Mouse (Mus musculus): Measurements from ENCODE around the gene Arfrp1.

Gene Arfrp1

GRCm38 (mm10) chr2:181364860-181365596 is at the start of gene Arfrp1, which contains the start of gene Zgpat:
Gene Arfrp1, minus strand, starts transcription at chr2:181365404.
Gene Zgpat, plus strand, starts transcription at chr2:181364928.
- DNase-seq (ENCODE audit: low read depth, low spot score), result peak; percentile 68

- DNase-seq (ENCODE audit: low read depth, low spot score), result no peak
These were observed 47.9 kb upstream of the Arfrp1 start for GRCm38 (mm10) chr2:181413141-181413540.

DNA sequence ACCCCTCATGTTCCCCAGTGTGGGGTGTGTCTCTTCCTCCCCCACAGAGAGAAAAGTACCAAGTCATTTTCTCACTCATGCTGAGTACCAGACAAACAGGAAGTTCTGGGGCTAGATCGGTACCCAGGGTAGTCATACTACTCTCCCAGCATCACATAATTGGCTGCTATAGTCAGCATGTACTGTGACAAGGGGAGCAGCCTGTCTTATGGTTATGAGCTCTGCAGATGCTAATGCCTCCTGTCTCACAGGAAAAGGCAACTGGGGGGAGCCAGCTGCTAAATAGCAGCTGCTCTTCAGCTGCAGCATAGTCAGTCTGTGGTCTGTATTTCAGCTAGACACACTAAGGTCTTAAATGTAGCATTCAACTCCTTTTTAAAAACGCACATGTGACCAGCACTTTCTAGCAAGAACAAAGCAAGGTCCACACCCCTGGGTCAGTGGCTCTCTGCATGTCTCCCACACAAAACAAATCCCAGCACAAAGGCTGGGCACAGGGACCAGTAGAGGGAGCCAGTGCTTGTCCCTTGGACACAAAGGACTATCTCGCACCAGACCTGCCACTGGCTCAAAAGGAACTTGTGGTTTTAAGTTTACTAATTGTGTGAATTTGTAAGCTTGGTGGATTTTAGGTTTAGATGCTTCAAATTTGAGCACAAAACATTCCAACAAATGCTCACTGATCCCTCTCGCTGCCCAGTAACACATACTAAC is 45.7 kb upstream of the Arfrp1 start:
- no peak for DNase-seq (ENCODE audit: low read depth, low spot score)

GRCm38 (mm10) chr2:181409643-181410042 is 44.4 kb upstream of the Arfrp1 start:
- no peak for DNase-seq (ENCODE audit: low read depth, low spot score)

- no peak for DNase-seq (ENCODE audit: low read depth, low spot score)
These were observed 38.5 kb upstream of the Arfrp1 start for GRCm38 (mm10) chr2:181403722-181404121.

DNA sequence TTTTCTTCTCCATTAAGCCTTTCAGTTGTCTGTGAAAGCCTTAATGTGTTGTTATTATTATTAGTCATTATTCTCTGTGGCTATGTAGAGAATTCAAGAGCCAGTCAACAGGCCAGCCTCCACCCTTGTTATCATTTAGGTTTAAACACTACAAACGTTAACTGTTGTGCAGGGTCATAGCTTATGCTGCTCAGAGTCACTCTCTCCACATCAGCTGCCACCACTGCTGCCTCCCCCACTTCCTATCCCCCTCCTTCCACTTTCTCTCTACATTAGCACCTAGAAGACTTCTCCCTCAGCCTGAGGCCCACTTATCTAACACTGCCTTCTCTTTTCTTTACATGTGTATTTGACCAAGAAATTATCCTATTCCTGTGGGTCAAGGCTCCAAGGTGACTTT is 36.3 kb upstream of the Arfrp1 start:
- DNase-seq (ENCODE audit: low read depth, low spot score), result no peak

GRCm38 (mm10) chr2:181397207-181397761 is 32.1 kb upstream of the Arfrp1 start:
- DNase-seq (ENCODE audit: low read depth, low spot score), result no peak

- DNase-seq (ENCODE audit: low read depth, low spot score), result no peak
These were observed 28.9 kb upstream of the Arfrp1 start for GRCm38 (mm10) chr2:181394086-181394485.

- peak; percentile 72 for DNase-seq (ENCODE audit: low read depth, low spot score)
These were observed 27.5 kb upstream of the Arfrp1 start for GRCm38 (mm10) chr2:181392600-181393213.

DNA sequence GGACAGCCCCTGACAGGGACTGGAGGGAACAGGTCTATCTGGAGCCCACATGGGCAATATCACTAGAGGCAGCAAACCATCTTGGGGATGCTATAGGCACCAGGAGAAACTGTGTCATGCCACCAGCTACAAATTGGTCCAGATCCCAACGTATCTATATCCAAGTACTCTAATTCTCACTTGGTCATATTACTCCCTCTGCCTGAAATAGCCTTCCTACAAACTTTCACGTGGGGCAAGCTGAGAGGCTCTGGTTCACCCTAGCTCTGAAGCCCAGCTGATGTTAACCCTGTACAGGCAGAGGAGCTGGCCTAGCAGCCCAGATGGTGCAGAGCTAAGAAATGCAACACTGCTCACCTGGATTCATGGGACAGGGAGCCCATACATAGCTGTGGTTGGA is 26.3 kb upstream of the Arfrp1 start:
- no peak for DNase-seq (ENCODE audit: low read depth, low spot score)

DNA sequence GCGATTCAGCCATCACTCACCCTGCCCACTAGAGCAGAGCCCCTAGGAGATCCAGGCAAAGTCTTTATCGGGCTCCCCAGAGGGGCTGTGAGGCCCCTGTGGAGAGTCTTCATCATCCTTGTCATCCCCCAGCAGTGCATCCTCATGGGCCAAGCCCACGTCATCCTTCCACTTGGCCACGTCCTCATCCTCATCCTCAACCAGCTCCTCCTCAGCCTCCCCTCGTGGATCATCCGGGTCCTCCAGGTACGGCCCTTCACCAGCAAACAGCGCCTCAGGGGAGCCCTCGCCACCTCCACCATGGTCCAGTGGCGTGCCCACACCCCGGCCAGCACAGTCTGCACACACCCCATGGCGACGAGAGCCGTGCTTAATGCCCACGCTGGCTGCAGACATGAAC is 25.8 kb upstream of the Arfrp1 start:
- no peak for DNase-seq (ENCODE audit: low read depth, low spot score)

- DNase-seq (ENCODE audit: low read depth, low spot score), result no peak
These were observed 25.1 kb upstream of the Arfrp1 start for GRCm38 (mm10) chr2:181390136-181390870.

GRCm38 (mm10) chr2:181386663-181387210 is 21.5 kb upstream of the Arfrp1 start:
- DNase-seq (ENCODE audit: low read depth, low spot score), result no peak

- DNase-seq (ENCODE audit: low read depth, low spot score), result no peak
These were observed 20.7 kb upstream of the Arfrp1 start for GRCm38 (mm10) chr2:181385885-181386284.

- DNase-seq (ENCODE audit: low read depth, low spot score), result no peak
These were observed 19.8 kb upstream of the Arfrp1 start for GRCm38 (mm10) chr2:181384919-181385391.

GRCm38 (mm10) chr2:181384463-181384862 is 19.3 kb upstream of the Arfrp1 start:
- no peak for DNase-seq (ENCODE audit: low read depth, low spot score)

- DNase-seq (ENCODE audit: low read depth, low spot score), result no peak
These were observed 16.6 kb upstream of the Arfrp1 start for GRCm38 (mm10) chr2:181381631-181382306.

- no peak for DNase-seq (ENCODE audit: low read depth, low spot score)
These were observed 15.9 kb upstream of the Arfrp1 start for GRCm38 (mm10) chr2:181381107-181381506.

GRCm38 (mm10) chr2:181380251-181380650 is 15.0 kb upstream of the Arfrp1 start:
- DNase-seq (ENCODE audit: low read depth, low spot score), result no peak

DNA sequence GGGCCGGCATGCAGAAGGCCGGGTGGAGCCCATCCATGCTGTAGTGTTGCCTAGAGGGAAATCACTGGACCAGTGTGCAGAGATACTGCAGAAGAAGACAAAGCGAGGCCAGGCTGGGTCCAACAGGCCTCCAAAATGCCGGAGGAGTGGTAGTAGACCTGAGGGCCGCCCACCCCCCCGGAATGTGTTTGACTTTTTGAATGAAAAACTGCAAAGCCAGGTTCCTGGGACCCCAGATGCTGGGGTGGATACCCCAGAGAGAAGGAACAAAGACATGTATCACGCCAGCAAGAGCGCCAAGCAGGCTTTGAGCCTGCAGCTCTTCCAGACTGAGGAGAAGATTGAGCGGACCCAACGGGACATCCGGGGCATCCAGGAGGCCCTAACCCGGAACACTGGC is 14.6 kb upstream of the Arfrp1 start, which contains the start of gene Lime1:
Lime1 (plus strand) TSS at position 301 of the 400 bp plus-strand sequence.
- DNase-seq (ENCODE audit: low read depth, low spot score), result no peak

Data from c-Kit-negative CD71-positive TER-119-positive erythroid progenitor cells, embryonic 14.5 days (primary cell).